Mouse (Mus musculus) neural tube, embryonic 11.5 days (tissue): ENCODE results near the gene Pdzd2. TPM values are rescaled to one million over a fixed set of nuclear protein-coding genes. Genes with fewer than 3 reads are reported as not detected.

Experiments used
- ATAC-seq: fragments of 200-750 bp; cut with Nextera tagmentation; 2 replicates; pipeline ENCODE4 v1.8.0; 2017; ENCODE audit warnings: moderate number of reproducible peaks, mild to moderate bottlenecking, moderate TSS enrichment, moderate library complexity; ENCODE audit not compliant: insufficient read depth, low FRiP score, low TSS enrichment
- DNase-seq: peaks from one replicate; pipeline ENCODE4 v3.0.0-alpha.2; 2015; ENCODE audit warnings: low spot score
- H3K27ac ChIP-seq: fragments of 300-500 bp; sonication (generic); 2 replicates; pipeline ENCODE4 v1.5.1; 2014; ENCODE audit warnings: low read depth, mild to moderate bottlenecking, low read length
- H3K27me3 ChIP-seq: fragments of 300-500 bp; sonication (generic); 2 replicates; pipeline ENCODE4 v1.6.1; 2014; ENCODE audit warnings: mild to moderate bottlenecking, low read length, mixed read lengths; ENCODE audit not compliant: control insufficient read depth, insufficient read depth
- H3K36me3 ChIP-seq: fragments of 300-500 bp; sonication (generic); 2 replicates; pipeline ENCODE4 v1.6.1; 2014; ENCODE audit warnings: mild to moderate bottlenecking, low read length, moderate library complexity, mixed read lengths; ENCODE audit not compliant: control insufficient read depth, insufficient read depth
- H3K4me1 ChIP-seq: fragments of 300-500 bp; sonication (generic); 2 replicates; pipeline ENCODE4 v1.6.1; 2014; ENCODE audit warnings: low read length, mixed read lengths; ENCODE audit not compliant: control insufficient read depth, insufficient read depth
- H3K4me2 ChIP-seq: fragments of 300-500 bp; sonication (generic); 2 replicates; pipeline ENCODE4 v1.6.1; 2014; ENCODE audit warnings: low read depth, mild to moderate bottlenecking, moderate library complexity
- H3K4me3 ChIP-seq: fragments of 300-500 bp; sonication (generic); 2 replicates; pipeline ENCODE4 v1.5.1; 2014; ENCODE audit warnings: low read depth, low read length
- H3K9ac ChIP-seq: fragments of 300-500 bp; sonication (generic); 2 replicates; pipeline ENCODE4 v1.6.1; 2014; ENCODE audit warnings: mild to moderate bottlenecking, low read length
- H3K9me3 ChIP-seq: fragments of 300-500 bp; sonication (generic); 2 replicates; pipeline ENCODE4 v1.6.1; 2016; ENCODE audit warnings: low read length; ENCODE audit not compliant: control insufficient read depth
- WGBS: fragments of 180-500 bp; shearing (Covaris S2); extraction: QIAGEN DNeasy Blood & Tissue Kit; methylation state at CpG from one replicate; pipeline ENCODE4 v1.1.7; 2014; 5-methylcytosine and 5-hydroxymethylcytosine counted together
- polyA plus RNA-seq: library from polyadenylated mRNA; unstranded; fragments of >200 nt; fragmentation: Nextera tagmentation; extraction: Ambion mirVana; gene quantifications from 2 replicates; pipeline ENCODE4 v1.2.1, GENCODE M21; 2014

Gene Pdzd2
- polyA plus RNA-seq, 1 experiment from 2014 or later, result 4.8 TPM

- DNase-seq (no peak), ATAC-seq (no peak)
- H3K36me3 ChIP-seq, result no peaks in the 10 kb centered on the region
- WGBS, result 100% methylated on average over 2 of the region's 2 CpGs
- no peak overlapping the region for H3K4me2 ChIP-seq
- H3K4me1 ChIP-seq, result no peaks in the 10 kb centered on the region; the same call in 1 of the 2 replicates
- H3K27me3 ChIP-seq, result no peaks in the 10 kb centered on the region
- no peak overlapping the region for H3K4me3 ChIP-seq
- H3K9me3 ChIP-seq, result no peaks in the 10 kb centered on the region
- no peak overlapping the region for H3K27ac ChIP-seq
- H3K9ac ChIP-seq, result no peak overlapping the region
These were observed 286.4 kb downstream of the Pdzd2 start for GRCm38 (mm10) chr15:12453343-12453742.

- ATAC-seq, result no peak
- no peak for DNase-seq
- Histone ChIP-seq H3K27ac (no peak overlapping the region), H3K36me3 (no peaks in the 10 kb centered on the region), H3K4me2 (no peak overlapping the region), H3K9me3 (no peaks in the 10 kb centered on the region), H3K4me3 (no peak overlapping the region), H3K9ac (no peak overlapping the region), H3K27me3 (no peaks in the 10 kb centered on the region), H3K4me1 (no peaks in the 10 kb centered on the region; the same call in 1 of the 2 replicates)
- 84% methylated on average over 6 of the region's 6 CpGs for WGBS
These were observed 287.4 kb downstream of the Pdzd2 start for GRCm38 (mm10) chr15:12452141-12452995.

GRCm38 (mm10) chr15:12451448-12451847 is 288.3 kb downstream of the Pdzd2 start:
- H3K27me3 ChIP-seq, result no peaks in the 10 kb centered on the region
- H3K9me3 ChIP-seq, result no peaks in the 10 kb centered on the region
- ATAC-seq (no peak), DNase-seq (no peak)
- 74% methylated on average over 4 of the region's 4 CpGs for WGBS
- no peak overlapping the region for H3K4me3 ChIP-seq
- no peak overlapping the region for H3K4me2 ChIP-seq
- no peak overlapping the region for H3K9ac ChIP-seq
- H3K27ac ChIP-seq, result no peak overlapping the region
- H3K4me1 ChIP-seq, result no peaks in the 10 kb centered on the region; the same call in 1 of the 2 replicates
- H3K36me3 ChIP-seq, result no peaks in the 10 kb centered on the region

GRCm38 (mm10) chr15:12450790-12451189 is 288.9 kb downstream of the Pdzd2 start:
- WGBS, result 75% methylated on average over 6 of the region's 6 CpGs
- Histone ChIP-seq H3K4me3 (no peak overlapping the region), H3K36me3 (no peaks in the 10 kb centered on the region), H3K4me1 (no peaks in the 10 kb centered on the region; the same call in 1 of the 2 replicates), H3K9me3 (no peaks in the 10 kb centered on the region), H3K27ac (no peak overlapping the region), H3K4me2 (no peak overlapping the region), H3K9ac (no peak overlapping the region), H3K27me3 (no peaks in the 10 kb centered on the region)
- ATAC-seq (no peak), DNase-seq (no peak)

GRCm38 (mm10) chr15:12449321-12449720 is 290.4 kb downstream of the Pdzd2 start:
- Histone ChIP-seq H3K9ac (no peak overlapping the region), H3K9me3 (no peaks in the 10 kb centered on the region), H3K27ac (no peak overlapping the region), H3K36me3 (no peaks in the 10 kb centered on the region), H3K4me1 (no peaks in the 10 kb centered on the region; the same call in 1 of the 2 replicates), H3K4me2 (no peak overlapping the region), H3K4me3 (no peak overlapping the region), H3K27me3 (no peaks in the 10 kb centered on the region)
- no peak for ATAC-seq
- WGBS, result 66% methylated on average over 2 of the region's 2 CpGs
- no peak for DNase-seq

GRCm38 (mm10) chr15:12447021-12447434 is 292.7 kb downstream of the Pdzd2 start:
- 70% methylated on average over 10 of the region's 10 CpGs for WGBS
- Histone ChIP-seq H3K9ac (no peak overlapping the region), H3K9me3 (no peaks in the 10 kb centered on the region), H3K4me2 (no peak overlapping the region), H3K4me3 (no peak overlapping the region), H3K36me3 (no peaks in the 10 kb centered on the region), H3K4me1 (no peaks in the 10 kb centered on the region; the same call in 1 of the 2 replicates), H3K27ac (no peak overlapping the region), H3K27me3 (no peaks in the 10 kb centered on the region)
- no peak for DNase-seq
- ATAC-seq, result no peak

- DNase-seq (no peak), ATAC-seq (no peak)
- no peak overlapping the region for H3K4me3 ChIP-seq
- 80% methylated on average over 5 of the region's 5 CpGs for WGBS
- no peaks in the 10 kb centered on the region for H3K27me3 ChIP-seq
- H3K4me1 ChIP-seq, result no peaks in the 10 kb centered on the region
- no peaks in the 10 kb centered on the region for H3K9me3 ChIP-seq
- no peak overlapping the region for H3K27ac ChIP-seq
- no peaks in the 10 kb centered on the region for H3K36me3 ChIP-seq
- no peak overlapping the region for H3K4me2 ChIP-seq
- no peak overlapping the region for H3K9ac ChIP-seq
These were observed 295.2 kb downstream of the Pdzd2 start for GRCm38 (mm10) chr15:12444551-12444950.

GRCm38 (mm10) chr15:12439351-12439751 is 300.4 kb downstream of the Pdzd2 start:
- Histone ChIP-seq H3K9me3 (no peaks in the 10 kb centered on the region), H3K36me3 (no peaks in the 10 kb centered on the region), H3K4me3 (no peak overlapping the region), H3K4me1 (no peaks in the 10 kb centered on the region), H3K27me3 (no peaks in the 10 kb centered on the region), H3K9ac (no peak overlapping the region), H3K4me2 (no peak overlapping the region), H3K27ac (no peak overlapping the region)
- ATAC-seq (no peak), DNase-seq (no peak)
- WGBS, result 62% methylated on average over 6 of the region's 6 CpGs

- Histone ChIP-seq H3K27me3 (no peaks in the 10 kb centered on the region), H3K4me3 (no peak overlapping the region), H3K9ac (no peak overlapping the region), H3K27ac (no peak overlapping the region), H3K36me3 (no peaks in the 10 kb centered on the region), H3K9me3 (no peaks in the 10 kb centered on the region), H3K4me1 (no peaks in the 10 kb centered on the region), H3K4me2 (no peak overlapping the region)
- no peak for DNase-seq
- 81% methylated on average over 6 of the region's 6 CpGs for WGBS
- no peak for ATAC-seq
These were observed 301.0 kb downstream of the Pdzd2 start for GRCm38 (mm10) chr15:12438691-12439090.
